Mouse (Mus musculus) Patski (cell line): ENCODE measurements around the gene Bad. TPM values are rescaled to one million over a fixed set of nuclear protein-coding genes. Genes with fewer than 3 reads are reported as not detected.
"Not testable (repeated sequence)": the region's sequence is repeated elsewhere in the genome, so short reads cannot be mapped to it uniquely, and the experiment has no call there.

Experiments
- ATAC-seq: fragments of 100-300 bp; one replicate; pipeline ENCODE4 v1.8.0; 2021
- CTCF ChIA-PET: fragments of 350-600 bp; sonication (Branson Sonifier 250); formaldehyde crosslinking; loops from one replicate; lab custom pipeline; 2022; ENCODE audit warnings: inconsistent platforms; lab: Charles Lee
- POLR2A ChIA-PET: fragments of 350-600 bp; sonication (Branson Sonifier 250); formaldehyde crosslinking; loops from one replicate; lab custom pipeline; 2022; ENCODE audit warnings: antibody characterized with exemption, inconsistent platforms; lab: Charles Lee
- DNase-seq: peaks from one replicate; pipeline ENCODE4 v3.0.0-alpha.2; 2011; ENCODE audit warnings: low read depth, low spot score
- H3K27me3 ChIP-seq: fragments of 371-371 bp; one replicate; pipeline ENCODE4 v1.5.1; 2021
- CTCF ChIP-seq: fragments of 100-300 bp; IDR thresholded peaks from one replicate; pipeline ENCODE4 v1.5.1; 2021
- in situ Hi-C: fragments of 300-500 bp; cut with MboI; formaldehyde crosslinking; loops from 3 replicates; pipeline ENCODE4 v1.11.1; 2018; ENCODE audit warnings: low pct_unique_long_range_greater_than_20kb, mixed read lengths
- polyA plus RNA-seq: library from polyadenylated mRNA; unstranded; gene quantifications from one replicate; pipeline ENCODE4 v1.2.3, GENCODE M21; 2021

The Bad gene
- polyA plus RNA-seq: 108 TPM

DNA sequence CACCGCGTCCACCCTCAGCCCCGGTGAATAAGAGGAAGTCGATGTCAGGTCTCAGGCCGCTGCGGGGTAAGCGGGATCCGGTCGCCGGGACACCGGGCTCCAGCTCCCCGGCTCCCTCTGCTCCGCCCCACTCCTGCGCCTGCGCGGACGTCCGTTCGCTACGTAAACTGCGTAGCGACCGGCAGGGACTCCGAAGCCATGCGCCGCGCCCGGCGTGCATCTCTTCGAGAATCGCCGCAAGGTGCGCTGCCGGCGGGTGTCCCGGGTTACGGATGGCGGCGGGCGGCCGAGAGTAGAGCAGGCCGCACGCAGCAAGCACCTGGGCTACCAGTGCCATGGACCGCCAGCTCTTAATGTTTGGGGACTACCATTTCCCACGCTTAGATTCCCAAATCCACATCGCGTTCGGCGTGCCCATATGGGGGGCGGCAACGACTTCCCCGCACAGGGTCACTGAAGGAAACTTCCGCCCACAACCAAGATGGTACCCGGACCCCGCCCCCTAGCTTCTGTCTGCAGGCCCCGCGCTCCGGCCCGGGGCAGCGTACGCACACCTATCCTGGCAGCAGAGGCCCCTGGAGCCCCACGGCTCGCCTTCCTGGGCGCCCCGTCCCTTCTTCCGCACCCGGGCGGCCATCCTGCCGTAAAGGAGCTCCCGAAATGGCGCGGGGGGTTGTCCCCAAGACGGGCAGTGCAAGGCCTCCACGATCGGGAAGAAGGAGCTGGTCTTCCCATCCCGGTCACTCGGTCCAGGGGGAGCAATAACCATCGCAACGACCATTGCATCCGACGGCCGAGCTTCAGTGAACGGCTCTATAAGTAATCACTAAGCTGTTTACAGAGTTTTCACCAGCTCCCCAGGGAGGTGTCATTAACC, at the start of gene Bad:
TSS of gene Bad (plus strand) at position 490 of the 877 bp plus-strand sequence.
- in situ Hi-C loops: no loop called here
- ChIA-PET POLR2A (interaction anchor here (0.6 to 5.0 kb wide), 22 partner anchors 8 to 99 kb away, joined by 3 to 75 read pairs (median 4); partner anchors contain the start of genes Esrra, Fkbp2, Plcb3 and Ppp1r14b), CTCF (interaction anchor here (1.0 to 2.8 kb wide), 6 partner anchors 10 to 102 kb away, joined by 3 to 21 read pairs (median 4); no protein-coding TSS in a partner anchor)
- H3K27me3 ChIP-seq: no peaks in the 10 kb centered on the region
- no peak for TF ChIP-seq CTCF
- DNase-seq (no peak), ATAC-seq (peak; percentile 41)

DNA sequence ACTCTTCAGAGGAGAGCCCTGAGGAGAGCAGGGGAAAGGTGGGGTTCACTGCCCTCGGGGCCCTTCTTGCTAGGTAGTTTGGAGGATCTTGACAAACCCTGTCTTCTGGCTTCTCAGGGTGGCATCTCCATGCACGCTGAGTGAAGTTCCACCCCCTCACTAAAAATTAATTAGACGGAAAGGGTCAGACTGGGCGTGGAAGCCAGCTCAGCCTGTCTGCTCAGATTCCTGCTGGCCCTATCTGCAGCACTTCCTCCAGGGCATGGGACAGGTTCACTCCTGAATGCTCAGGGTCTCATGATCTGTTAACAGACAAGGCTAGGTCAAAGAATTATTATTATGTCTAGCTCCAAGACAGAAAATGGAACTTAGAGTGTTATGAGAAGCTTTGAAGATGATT, 49.1 kb upstream of the Bad start:
- in situ Hi-C loops: no loop called here
- DNase-seq (no peak), ATAC-seq (no peak)
- POLR2A ChIA-PET: no interaction called here
- peaks cover 9% of the 10 kb centered on the region for H3K27me3 ChIP-seq
- CTCF ChIA-PET: interaction anchor here (2.6 kb wide), 1 partner anchor 15 kb away, joined by 9 read pairs; no protein-coding TSS in a partner anchor
- no peak for TF ChIP-seq CTCF

DNA sequence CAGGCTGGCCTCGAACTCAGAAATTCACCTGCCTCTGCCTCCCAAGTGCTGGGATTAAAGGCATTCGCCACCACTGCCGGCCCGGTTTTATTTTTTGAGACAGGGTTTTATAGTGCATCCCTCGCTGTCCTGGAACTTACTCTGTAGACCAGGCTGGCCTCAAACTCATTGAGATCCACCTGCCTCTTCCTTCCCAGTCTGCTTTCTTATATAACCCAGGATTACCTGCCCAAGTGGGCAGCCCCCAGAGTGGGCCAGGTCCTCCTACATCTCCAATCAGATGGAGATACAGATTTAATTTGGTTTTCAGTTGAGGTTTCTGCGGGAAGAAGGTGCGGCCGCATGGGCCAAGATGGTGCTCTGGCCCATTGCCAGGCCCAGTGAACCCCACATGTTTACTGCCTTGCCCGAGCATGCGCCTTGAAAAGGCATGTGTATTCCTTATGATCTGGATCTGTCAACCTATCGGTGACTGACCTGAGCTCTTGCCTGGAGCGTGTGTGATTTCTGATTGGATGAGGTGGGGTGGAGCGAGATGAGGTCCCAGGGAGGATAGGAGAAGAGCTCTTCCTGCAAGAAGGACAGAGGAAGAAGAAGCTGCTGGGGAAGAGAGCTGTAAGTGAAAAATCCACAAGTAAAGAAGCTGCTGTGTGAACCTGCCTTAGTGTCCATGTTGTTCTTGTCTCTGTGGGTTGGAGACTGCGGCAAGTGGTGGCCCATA, 47.8 kb upstream of the Bad start:
- DNase-seq: no peak
- peaks cover 6% of the 10 kb centered on the region for H3K27me3 ChIP-seq
- in situ Hi-C loops: no loop called here
- ATAC-seq: no peak
- POLR2A ChIA-PET: no interaction called here
- TF ChIP-seq CTCF: no peak
- CTCF ChIA-PET: no interaction called here

GRCm38 (mm10) chr19:6895608-6896305, 45.9 kb upstream of the Bad start:
- in situ Hi-C loops: not testable (repeated sequence)
- CTCF ChIA-PET: interaction anchor here (0.8 kb wide), 1 partner anchor 17 kb away, joined by 3 read pairs; no protein-coding TSS in a partner anchor

GRCm38 (mm10) chr19:6899641-6900040, 42.0 kb upstream of the Bad start:
- no peak for DNase-seq
- ChIA-PET CTCF (interaction anchor here (1.1 to 2.1 kb wide), 2 partner anchors 22 to 43 kb away, joined by 3 to 5 read pairs; no protein-coding TSS in a partner anchor), POLR2A (no interaction called here)
- H3K27me3 ChIP-seq: no peaks in the 10 kb centered on the region
- TF ChIP-seq CTCF: no peak
- no peak for ATAC-seq
- in situ Hi-C loops: no loop called here

More at GRCm38 (mm10) chr19:6895608-6896305, 45.9 kb upstream of the Bad start:
- H3K27me3 ChIP-seq, ATAC-seq, POLR2A ChIA-PET, DNase-seq: not testable (repeated sequence)

GRCm38 (mm10) chr19:6903031-6903430, 38.6 kb upstream of the Bad start:
- peak; percentile 50 for ATAC-seq
- no peaks in the 10 kb centered on the region for H3K27me3 ChIP-seq
- ChIA-PET CTCF (no interaction called here), POLR2A (no interaction called here)
- no peak for TF ChIP-seq CTCF
- in situ Hi-C loops: no loop called here
- DNase-seq: no peak

- in situ Hi-C loops: no loop called here
- TF ChIP-seq CTCF: no peak
- no peaks in the 10 kb centered on the region for H3K27me3 ChIP-seq
- DNase-seq (no peak), ATAC-seq (no peak)
- CTCF ChIA-PET: no interaction called here
- POLR2A ChIA-PET: no interaction called here
Measured at GRCm38 (mm10) chr19:6904846-6905245, 36.8 kb upstream of the Bad start.

DNA sequence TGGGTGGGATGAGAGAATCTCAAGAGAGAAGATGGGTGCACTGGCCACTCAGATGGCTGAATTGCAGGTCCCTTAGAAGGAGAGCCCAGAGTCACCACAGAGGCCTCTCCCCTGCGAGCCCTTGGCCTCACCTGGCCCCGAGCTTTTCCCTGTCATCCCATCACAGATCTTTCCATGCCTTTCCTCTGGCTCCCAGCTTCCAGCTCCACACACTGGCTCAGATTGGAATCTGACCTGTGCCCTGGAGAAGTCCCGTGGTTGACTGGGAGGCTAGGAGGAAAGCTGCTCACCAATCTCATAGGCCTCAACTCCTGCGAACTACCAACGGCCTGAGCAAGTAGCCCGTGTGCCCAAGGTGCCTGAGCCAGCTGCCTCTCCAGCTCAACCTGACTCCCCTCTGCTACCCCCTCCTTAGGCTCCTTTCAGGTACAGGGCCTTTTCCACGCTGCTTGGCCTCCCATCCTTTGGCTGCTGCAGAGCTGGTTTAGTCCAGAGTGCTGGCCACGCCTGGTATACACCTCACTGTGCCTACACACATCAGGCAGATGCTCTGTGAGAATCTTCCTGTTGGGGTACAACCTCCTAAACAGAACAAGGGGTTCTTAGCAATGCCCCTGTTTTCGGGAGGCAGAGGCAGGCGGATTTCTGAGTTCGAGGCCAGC, 36.0 kb upstream of the Bad start:
- in situ Hi-C loops: no loop called here
- no peaks in the 10 kb centered on the region for H3K27me3 ChIP-seq
- no peak for TF ChIP-seq CTCF
- CTCF ChIA-PET: interaction anchor here (1.1 to 1.7 kb wide), 3 partner anchors 8 to 35 kb away, joined by 3 to 6 read pairs (median 4); no protein-coding TSS in a partner anchor
- DNase-seq (no peak), ATAC-seq (no peak)
- POLR2A ChIA-PET: no interaction called here

- in situ Hi-C loops: no loop called here
- ATAC-seq (no peak), DNase-seq (no peak)
- ChIA-PET POLR2A (no interaction called here), CTCF (interaction anchor here (1.1 to 1.7 kb wide), 3 partner anchors 9 to 35 kb away, joined by 3 to 6 read pairs (median 4); no protein-coding TSS in a partner anchor)
- TF ChIP-seq CTCF: no peak
- H3K27me3 ChIP-seq: no peaks in the 10 kb centered on the region
Measured at GRCm38 (mm10) chr19:6906199-6906598, 35.5 kb upstream of the Bad start.
